Mouse (Mus musculus) gastrocnemius, postnatal 36 days (tissue): Measurements from ENCODE around the gene Serpina3b. TPM values are rescaled to one million over a fixed set of nuclear protein-coding genes. Genes with fewer than 3 reads are reported as not detected.

Source experiments
- DNase-seq, 2 experiments: peaks; one replicate each; pipeline ENCODE4 v3.0.0; 2022
- intact Hi-C: fragments of 180-260 bp; cut with DNase I; formaldehyde crosslinking; loops from one replicate; pipeline ENCODE4 v1.15.1; 2025
- total RNA-seq, 2 experiments: library from RNA; stranded (reverse); gene quantifications; 2 replicates each; pipeline ENCODE4 v1.2.3; 2021

Gene Serpina3b
- total RNA-seq, 2 experiments from 2014 or later: not detected

DNA sequence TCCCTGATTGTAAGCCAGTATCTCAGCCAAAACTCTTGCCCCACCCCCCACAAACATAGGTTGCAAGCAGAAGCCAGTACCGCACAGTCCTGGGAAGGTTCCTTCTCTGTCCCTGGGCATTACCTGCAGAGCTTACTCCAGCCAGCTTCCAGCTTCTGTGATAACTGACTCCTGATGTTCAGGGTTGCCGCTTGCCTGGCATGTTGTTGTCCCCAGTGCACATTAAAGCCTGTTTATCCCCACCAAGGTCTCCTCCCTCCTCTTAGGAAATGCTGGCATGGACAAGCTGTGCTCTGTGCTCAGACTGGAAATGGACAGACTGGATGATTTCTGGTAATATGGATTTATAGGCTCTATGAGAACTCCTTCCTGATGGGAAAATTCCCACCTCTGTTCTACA lies 25.9 kb downstream of the Serpina3b start, which contains the start of gene Serpina3c:
Gene Serpina3c, minus strand, starts transcription at position 215 of the 400 bp plus-strand sequence.
- intact Hi-C loops: no loop called here
- no peak for DNase-seq

DNA sequence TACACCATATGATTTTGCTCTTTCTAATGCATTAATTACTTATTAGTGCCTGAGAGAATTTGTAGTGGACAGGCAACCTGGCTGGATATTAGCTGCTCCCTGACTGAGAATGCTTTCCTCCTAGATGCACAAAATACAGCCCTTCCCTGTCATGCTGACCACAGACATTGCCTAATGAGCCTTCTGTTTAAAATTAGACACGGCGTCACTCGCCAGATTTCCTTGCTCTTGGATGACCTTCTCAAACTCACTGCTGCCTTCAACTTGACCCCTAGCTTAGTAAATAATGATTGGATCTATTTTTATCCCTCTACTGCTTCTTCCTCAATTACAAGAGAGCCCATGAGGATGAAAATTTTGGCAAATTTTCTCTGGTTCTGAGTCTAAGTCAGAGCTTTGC lies 47.0 kb downstream of the Serpina3b start:
- intact Hi-C loops: no loop called here
- no peak for DNase-seq

DNA sequence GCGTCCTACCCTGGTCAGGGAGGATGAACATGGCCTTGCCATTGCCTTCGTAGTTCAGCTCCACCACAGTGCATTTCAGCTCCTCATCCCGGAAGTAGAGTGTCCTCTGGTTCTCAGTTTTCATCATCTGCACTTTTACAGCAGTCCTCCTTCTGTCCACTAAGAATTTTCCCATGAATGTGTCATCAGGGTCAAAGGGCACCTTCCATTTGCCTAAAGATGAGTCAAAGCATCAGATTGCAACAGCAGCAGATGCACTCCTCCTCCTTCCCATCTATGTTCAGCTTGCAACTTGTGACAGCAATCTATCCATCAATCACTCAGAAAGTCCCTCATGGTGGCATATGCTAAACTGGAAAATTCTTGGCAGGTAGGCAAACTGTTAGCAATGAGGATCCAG lies 47.8 kb downstream of the Serpina3b start:
- no peak for DNase-seq
- intact Hi-C loops: no loop called here

DNA sequence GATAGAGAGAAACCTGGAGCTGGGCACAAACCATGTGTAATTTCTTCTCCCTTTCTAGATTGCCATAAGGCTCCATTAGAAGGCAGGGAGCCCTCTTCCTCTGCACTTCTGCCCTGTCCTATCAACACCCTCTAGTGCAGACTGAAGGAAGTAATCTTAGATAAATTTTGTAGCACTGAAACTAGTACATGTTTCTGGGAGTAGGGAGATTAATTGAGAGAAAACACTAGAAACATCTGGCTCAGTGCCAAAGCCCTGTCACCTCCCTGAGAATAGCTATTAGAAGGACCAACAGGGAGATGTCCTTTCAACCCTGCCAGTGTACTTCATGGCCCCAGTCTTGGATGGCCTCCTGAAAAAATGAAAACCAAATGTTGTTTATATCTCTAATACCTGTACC lies 50.8 kb downstream of the Serpina3b start:
- no peak for DNase-seq
- intact Hi-C loops: no loop called here

DNA sequence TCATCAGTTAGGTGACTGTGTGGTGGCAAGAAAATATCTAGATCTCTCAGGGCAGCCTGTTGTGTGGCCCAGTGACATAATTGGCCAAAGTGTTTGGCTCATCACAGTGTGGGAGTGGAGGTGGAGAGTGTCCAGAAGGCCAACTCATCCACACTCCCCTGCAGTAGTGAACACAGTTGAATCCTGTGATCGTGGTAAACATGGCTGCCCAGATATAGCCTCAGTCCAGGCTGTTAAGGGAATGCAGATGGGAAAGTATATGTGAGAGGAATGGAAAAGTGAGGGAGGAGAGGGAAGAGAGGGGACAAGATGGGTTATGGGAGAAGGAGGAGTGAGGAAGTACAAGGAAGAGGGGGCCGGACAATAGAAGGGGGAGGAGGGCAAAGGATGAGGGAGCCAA lies 51.2 kb downstream of the Serpina3b start:
- DNase-seq: no peak
- intact Hi-C loops: no loop called here

DNA sequence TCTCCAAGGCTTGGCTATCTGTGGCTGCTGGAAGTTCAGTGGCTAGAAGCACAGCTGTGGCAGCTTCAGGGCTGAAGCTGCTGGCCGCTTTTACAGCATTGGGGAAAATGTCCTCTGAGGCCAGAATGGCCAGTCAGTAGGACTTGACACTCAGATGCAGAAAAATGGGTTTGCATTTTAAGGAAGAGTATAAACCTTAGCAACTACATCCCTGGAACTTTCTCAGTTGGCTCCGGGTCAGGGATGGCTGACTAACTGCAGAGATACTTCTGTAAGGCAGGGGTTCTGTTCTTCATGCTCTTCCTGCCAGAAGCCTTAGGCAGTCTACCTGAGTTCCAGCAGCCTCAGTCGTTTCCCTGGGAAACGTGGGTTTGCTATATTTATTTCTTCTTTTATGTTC lies 57.2 kb downstream of the Serpina3b start:
- intact Hi-C loops: no loop called here

DNA sequence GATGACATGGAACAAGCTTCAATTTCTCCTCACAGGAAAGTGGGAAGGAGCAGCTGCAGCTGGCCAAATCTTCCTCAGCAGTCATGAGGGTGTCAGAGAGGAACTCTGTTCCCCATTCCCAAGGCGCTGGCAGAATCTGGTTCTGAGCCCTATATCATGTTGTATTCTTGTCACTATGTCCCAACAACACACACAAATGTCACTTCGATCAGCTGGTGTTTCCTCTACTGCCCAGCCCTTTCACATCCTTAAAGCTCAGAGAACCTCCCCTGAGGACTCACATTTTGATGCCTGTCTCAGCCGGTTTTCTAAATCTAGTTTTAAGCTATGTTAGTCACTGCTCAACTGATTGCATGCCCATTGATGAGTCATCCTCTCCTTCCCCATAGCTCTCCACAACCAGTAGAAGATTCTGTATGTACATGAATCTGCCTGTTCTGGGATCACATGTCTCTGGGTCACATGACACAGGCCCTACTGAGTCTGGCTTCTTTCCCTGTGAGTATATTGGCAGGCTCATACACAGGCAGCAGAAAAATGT lies 58.3 kb downstream of the Serpina3b start:
- DNase-seq: no peak
- intact Hi-C loops: no loop called here

More for the DNA sequence above, 57.2 kb downstream of the Serpina3b start:
- no peak for DNase-seq

Other genes with a start within 250 kb of the Serpina3b start
- gene Serpina1c, start 223.1 kb upstream of the Serpina3b start, total RNA-seq: under 1 TPM in 1 of 2 experiments, not detected in 1; 0.43 TPM
- not detected for gene Serpina1e, start 169.0 kb upstream of the Serpina3b start, total RNA-seq
- not detected for gene Serpina11, start 138.0 kb upstream of the Serpina3b start, total RNA-seq
- not detected for gene Serpina9, start 114.2 kb upstream of the Serpina3b start, total RNA-seq
- not detected for gene Serpina12, start 83.6 kb upstream of the Serpina3b start, total RNA-seq
- not detected for gene Serpina5, start 26.9 kb upstream of the Serpina3b start, total RNA-seq
- not detected for gene Serpina3a, start 15.3 kb upstream of the Serpina3b start, total RNA-seq
- gene Serpina3c, start 25.9 kb downstream of the Serpina3b start, total RNA-seq: 1 to 10 TPM; 1.2 to 1.4 TPM
- gene Serpina3f, start 86.5 kb downstream of the Serpina3b start, total RNA-seq: not detected
- gene Serpina3g, start 108.2 kb downstream of the Serpina3b start, total RNA-seq: not detected
- not detected for gene Serpina3i, start 135.1 kb downstream of the Serpina3b start, total RNA-seq
- not detected for gene Serpina3j, start 186.6 kb downstream of the Serpina3b start, total RNA-seq
- under 1 TPM; 0.15 to 0.79 TPM for gene Serpina3k, start 210.5 kb downstream of the Serpina3b start, total RNA-seq
- gene Serpina3m, start 210.5 kb downstream of the Serpina3b start, total RNA-seq: under 1 TPM in 1 of 2 experiments, not detected in 1; 0.20 TPM